In genomic region chr9:123638668-123639089, GRCm38 (mm10) we compare ENCODE assay signal across 9 mouse cellular contexts. TPM values are rescaled to one million over a fixed set of nuclear protein-coding genes. Genes with fewer than 3 reads are reported as not detected.
DNase-seq lines count a peak whose midpoint lies in the region; ATAC-seq and TF ChIP-seq lines count a peak whose summit lies in the region.
"Had no signal": no experiment of that assay in that cellular context is flagged by ENCODE, and none has a peak within 500 bp of the region (broad histone marks: within the 10 kb centered on the region; RNA-seq: fewer than 3 reads in every experiment).

No protein-coding gene starts in this region.

- no peaks in the 10 kb centered on the region for H3K27me3 ChIP-seq in liver, embryonic 11.5 days (replicated peaks; ENCODE audit: control insufficient read depth, insufficient read depth, low read length)
- H3K27me3 ChIP-seq in liver, embryonic 12.5 days (replicated peaks), result no peaks in the 10 kb centered on the region
- H3K27me3 ChIP-seq in embryonic facial prominence, embryonic 10.5 days (replicated peaks; ENCODE audit: low read depth, poor library complexity, severe bottlenecking), result no peaks in the 10 kb centered on the region
- H3K27me3 ChIP-seq in stomach, postnatal 0 days (ENCODE audit: control insufficient read depth, insufficient read depth, low read length), result no peaks in the 10 kb centered on the region

- no peaks in the 10 kb centered on the region for H3K36me3 ChIP-seq in liver, embryonic 11.5 days (ENCODE audit: control insufficient read depth, insufficient read depth, low read length)
- no peaks in the 10 kb centered on the region for H3K36me3 ChIP-seq in liver, embryonic 12.5 days
- H3K36me3 ChIP-seq in embryonic facial prominence, embryonic 10.5 days (replicated peaks), result no peaks in the 10 kb centered on the region
- H3K36me3 ChIP-seq in stomach, postnatal 0 days (ENCODE audit: control insufficient read depth, insufficient read depth, low read length), result no peaks in the 10 kb centered on the region

- peak; percentile 85 for TF ChIP-seq CTCF in stomach, postnatal 0 days (IDR thresholded peaks at IDR 0.05; ENCODE audit: low read depth)

- H3K27ac ChIP-seq in liver, embryonic 11.5 days (ENCODE audit: low read depth, low read length), result no peak overlapping the region
- no peak overlapping the region for H3K27ac ChIP-seq in liver, embryonic 12.5 days
- H3K27ac ChIP-seq in embryonic facial prominence, embryonic 10.5 days (replicated peaks), result no peak overlapping the region
- no peak overlapping the region for H3K27ac ChIP-seq in stomach, postnatal 0 days (replicated peaks)

- no peak overlapping the region for H3K4me3 ChIP-seq in liver, embryonic 11.5 days (ENCODE audit: low read depth, low read length)
- no peak overlapping the region for H3K4me3 ChIP-seq in liver, embryonic 12.5 days
- H3K4me3 ChIP-seq in embryonic facial prominence, embryonic 10.5 days, result no peak overlapping the region
- H3K4me3 ChIP-seq in stomach, postnatal 0 days (ENCODE audit: low read depth, low read length), result no peak overlapping the region
- H3K4me3 ChIP-seq: erythroblast, embryonic 14.5 days had no signal

- no peak overlapping the region for H3K4me2 ChIP-seq in liver, embryonic 11.5 days
- no peak overlapping the region for H3K4me2 ChIP-seq in liver, embryonic 12.5 days
- no peak overlapping the region for H3K4me2 ChIP-seq in stomach, postnatal 0 days (replicated peaks; ENCODE audit: low read depth)

- TF ChIP-seq EP300 in stomach, postnatal 0 days (optimal IDR thresholded peaks at IDR 0.05), result no peak

- H3K4me1 ChIP-seq in liver, embryonic 11.5 days (replicated peaks; ENCODE audit: control insufficient read depth, insufficient read depth, low read length), result no peaks in the 10 kb centered on the region
- no peaks in the 10 kb centered on the region for H3K4me1 ChIP-seq in liver, embryonic 12.5 days
- H3K4me1 ChIP-seq in embryonic facial prominence, embryonic 10.5 days, result no peaks in the 10 kb centered on the region
- H3K4me1 ChIP-seq in stomach, postnatal 0 days (replicated peaks; ENCODE audit: control insufficient read depth, insufficient read depth), result no peaks in the 10 kb centered on the region

- no peak for DNase-seq in liver, embryonic 11.5 days (ENCODE audit: low spot score)
- DNase-seq in R1 (ENCODE audit: low read depth, low spot score), result peak; percentile 21
- peak; percentile 21 for DNase-seq in embryonic facial prominence, embryonic 10.5 days (ENCODE audit: low spot score)
- peak; percentile 91 for DNase-seq in kidney, adult 9 months
- DNase-seq in lung, postnatal 10 days, result peak; percentile 27
- DNase-seq in stomach, postnatal 0 days (ENCODE audit: low spot score), result peak; percentile 21
- DNase-seq in gastrocnemius, postnatal 36 days, result no peak

- peak; percentile 57; the same call in 1 of the 2 replicates for ATAC-seq in liver, embryonic 11.5 days (replicated peaks; ENCODE audit: low FRiP score)
- ATAC-seq in liver, embryonic 12.5 days, result no peak
- ATAC-seq in stomach, postnatal 0 days (ENCODE audit: low FRiP score, low TSS enrichment), result peak; percentile 68; the same call in 1 of the 2 replicates

- H3K9ac ChIP-seq in liver, embryonic 11.5 days (ENCODE audit: low read depth, low read length), result no peak overlapping the region
- no peak overlapping the region for H3K9ac ChIP-seq in liver, embryonic 12.5 days
- H3K9ac ChIP-seq in stomach, postnatal 0 days (ENCODE audit: low read length), result no peak overlapping the region

- intact Hi-C loops in gastrocnemius, postnatal 36 days (cut with DNase I), result no loop called here

- 50% methylated on average over 1 of the region's 1 CpGs for WGBS in liver, embryonic 11.5 days
- WGBS in liver, embryonic 12.5 days (ENCODE audit: insufficient replicate concordance), result 50% methylated on average over 1 of the region's 1 CpGs
- WGBS in embryonic facial prominence, embryonic 10.5 days, result 80% methylated on average over 1 of the region's 1 CpGs
- WGBS in stomach, postnatal 0 days, result 46% methylated on average over 1 of the region's 1 CpGs

- H3K9me3 ChIP-seq in liver, embryonic 11.5 days (ENCODE audit: control insufficient read depth, low read length), result no peaks in the 10 kb centered on the region
- no peaks in the 10 kb centered on the region for H3K9me3 ChIP-seq in liver, embryonic 12.5 days (replicated peaks)
- H3K9me3 ChIP-seq in embryonic facial prominence, embryonic 10.5 days, result no peaks in the 10 kb centered on the region
- no peaks in the 10 kb centered on the region for H3K9me3 ChIP-seq in stomach, postnatal 0 days (ENCODE audit: control insufficient read depth, low read length)

RNA-seq across cellular contexts. Expression of gene Slc6a20b, which starts 6.3 kb away (rescaled TPM):
- polyA plus RNA-seq in liver, embryonic 11.5 days (2014; fragmentation: Nextera tagmentation; extraction: Ambion mirVana), result 0.17 and 0.32 TPM in 2 replicates
- polyA plus RNA-seq in liver, embryonic 12.5 days (2016; fragmentation: Nextera tagmentation; extraction: Ambion mirVana), result 0.10 and 0.14 TPM in 2 replicates
- 0.14 and 0.26 TPM in 2 replicates for polyA plus RNA-seq in embryonic facial prominence, embryonic 10.5 days (2016; fragmentation: Nextera tagmentation; extraction: Ambion mirVana)
- polyA plus RNA-seq in stomach, postnatal 0 days (2015; fragmentation: Nextera tagmentation; extraction: Ambion mirVana), result 0.06 TPM in 2 replicates
- not detected for total RNA-seq in gastrocnemius, postnatal 36 days (2021)

RNA-seq across cellular contexts. Expression of gene Ccr9, which starts 39.6 kb away (rescaled TPM):
- 0.04 and 0.14 TPM in 2 replicates for polyA plus RNA-seq in liver, embryonic 11.5 days (2014; fragmentation: Nextera tagmentation; extraction: Ambion mirVana)
- polyA plus RNA-seq in liver, embryonic 12.5 days (2016; fragmentation: Nextera tagmentation; extraction: Ambion mirVana), result 0.26 and 0.37 TPM in 2 replicates
- 0.05 and 0.06 TPM in 2 replicates for polyA plus RNA-seq in embryonic facial prominence, embryonic 10.5 days (2016; fragmentation: Nextera tagmentation; extraction: Ambion mirVana)
- 0.16 and 0.27 TPM in 2 replicates for polyA plus RNA-seq in stomach, postnatal 0 days (2015; fragmentation: Nextera tagmentation; extraction: Ambion mirVana)
- 1 to 10 TPM in 1 of 2 experiments, not detected in 1; 1.3 TPM for total RNA-seq in gastrocnemius, postnatal 36 days (2021)
- polyA plus RNA-seq: erythroblast, embryonic 14.5 days had no signal

RNA-seq across cellular contexts. Expression of gene Slc6a20a, which starts 40.0 kb away (rescaled TPM):
- polyA plus RNA-seq in liver, embryonic 11.5 days (2014; fragmentation: Nextera tagmentation; extraction: Ambion mirVana), result 0.14 and 0.35 TPM in 2 replicates
- polyA plus RNA-seq in liver, embryonic 12.5 days (2016; fragmentation: Nextera tagmentation; extraction: Ambion mirVana), result 0.69 and 0.75 TPM in 2 replicates
- polyA plus RNA-seq in embryonic facial prominence, embryonic 10.5 days (2016; fragmentation: Nextera tagmentation; extraction: Ambion mirVana), result 0.22 and 0.55 TPM in 2 replicates
- 1.9 and 3.1 TPM in 2 replicates for polyA plus RNA-seq in stomach, postnatal 0 days (2015; fragmentation: Nextera tagmentation; extraction: Ambion mirVana)
- total RNA-seq in gastrocnemius, postnatal 36 days (2021), result not detected

Comparison
In these comparisons a context has a peak if more than half of its experiments do, and no peak if none do; other contexts are left out.
1. DNase-seq: peak in R1 (single experiment), embryonic facial prominence, embryonic 10.5 days (single experiment), kidney, adult 9 months (single experiment), lung, postnatal 10 days (single experiment) and stomach, postnatal 0 days (single experiment); none in liver, embryonic 11.5 days (single experiment) and gastrocnemius, postnatal 36 days (0 of 2).